Comparison of ENCODE assay signal across 9 mouse cellular contexts in the genomic region with DNA sequence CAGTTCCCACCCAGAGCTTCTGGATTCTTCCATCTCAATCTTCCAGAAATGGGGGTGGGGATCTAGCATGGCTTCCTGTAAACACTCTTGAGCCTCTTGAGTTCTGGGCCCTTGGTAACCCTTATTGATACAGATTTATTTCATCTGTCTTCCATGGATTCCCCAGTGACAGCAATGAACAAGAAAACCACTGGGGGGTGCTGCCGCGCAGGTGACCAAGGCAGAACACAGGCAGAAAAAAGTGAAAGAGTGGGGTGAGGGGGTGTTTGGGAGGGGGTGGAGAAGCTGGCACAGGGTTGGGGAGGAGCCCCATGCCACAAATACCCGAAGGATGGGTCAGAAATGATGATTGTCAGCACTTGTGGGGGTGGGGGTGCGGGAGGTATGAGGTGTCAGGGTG. TPM values are rescaled to one million over a fixed set of nuclear protein-coding genes. Genes with fewer than 3 reads are reported as not detected.
A peak's percentile ranks its signal among the peaks of the same experiment; 100 is the strongest.
DNase-seq lines count a peak whose midpoint lies in the region; ATAC-seq and TF ChIP-seq lines count a peak whose summit lies in the region.
"Had no signal": no experiment of that assay in that cellular context is flagged by ENCODE, and none has a peak within 500 bp of the region (broad histone marks: within the 10 kb centered on the region; RNA-seq: fewer than 3 reads in every experiment).

No protein-coding gene starts in this region.

- H3K27me3 ChIP-seq in hindbrain, embryonic 11.5 days (ENCODE audit: control insufficient read depth, insufficient read depth, low read length): no peaks in the 10 kb centered on the region
- H3K27me3 ChIP-seq in hindbrain, embryonic 14.5 days (ENCODE audit: control insufficient read depth, insufficient read depth, low read length): no peaks in the 10 kb centered on the region
- H3K27me3 ChIP-seq in heart, postnatal 0 days (ENCODE audit: control insufficient read depth, insufficient read depth, low read length): no peaks in the 10 kb centered on the region
- H3K27me3 ChIP-seq: limb, embryonic 15.5 days had no signal

- H3K4me1 ChIP-seq in hindbrain, embryonic 11.5 days (replicated peaks; ENCODE audit: control insufficient read depth, insufficient read depth, low read length): peaks cover 6% of the 10 kb centered on the region; the same call in 1 of the 2 replicates
- H3K4me1 ChIP-seq in hindbrain, embryonic 14.5 days (replicated peaks; ENCODE audit: control insufficient read depth, insufficient read depth, low read length): peaks cover 27% of the 10 kb centered on the region
- H3K4me1 ChIP-seq in heart, postnatal 0 days (ENCODE audit: control insufficient read depth, insufficient read depth): peaks cover 33% of the 10 kb centered on the region

- H3K4me3 ChIP-seq in hindbrain, embryonic 11.5 days (ENCODE audit: low read depth, low read length): no peak overlapping the region
- no peak overlapping the region for H3K4me3 ChIP-seq in hindbrain, embryonic 14.5 days (replicated peaks; ENCODE audit: low read length)
- no peak overlapping the region for H3K4me3 ChIP-seq in heart, postnatal 0 days (ENCODE audit: low read depth, low read length)
- H3K4me3 ChIP-seq: limb, embryonic 15.5 days had no signal

- peak; percentile 77 for TF ChIP-seq CTCF in heart, postnatal 0 days (IDR thresholded peaks at IDR 0.05; ENCODE audit: low read depth)

- H3K36me3 ChIP-seq in hindbrain, embryonic 11.5 days (ENCODE audit: control insufficient read depth, insufficient read depth, low read length): no peaks in the 10 kb centered on the region
- no peaks in the 10 kb centered on the region for H3K36me3 ChIP-seq in hindbrain, embryonic 14.5 days (replicated peaks; ENCODE audit: control insufficient read depth, insufficient read depth)
- no peaks in the 10 kb centered on the region for H3K36me3 ChIP-seq in heart, postnatal 0 days (replicated peaks; ENCODE audit: control insufficient read depth, insufficient read depth, low read length)
- H3K36me3 ChIP-seq: limb, embryonic 15.5 days had no signal

- no peak overlapping the region for H3K4me2 ChIP-seq in hindbrain, embryonic 11.5 days (replicated peaks; ENCODE audit: low read depth, low read length)
- no peak overlapping the region for H3K4me2 ChIP-seq in hindbrain, embryonic 14.5 days (replicated peaks)
- no peak overlapping the region for H3K4me2 ChIP-seq in heart, postnatal 0 days (ENCODE audit: low read depth, low read length)

- no peak for ATAC-seq in hindbrain, embryonic 11.5 days (ENCODE audit: low FRiP score)
- ATAC-seq in hindbrain, embryonic 14.5 days (ENCODE audit: low FRiP score): no peak
- ATAC-seq in CD4-positive, CD25-positive, alpha-beta regulatory T cell, adult 4 months: peak; percentile 33
- ATAC-seq in heart, postnatal 0 days (ENCODE audit: insufficient read depth, low read depth): no peak

- peak overlapping the region; percentile 100 for H3K27ac ChIP-seq in hindbrain, embryonic 11.5 days (ENCODE audit: low read depth, low read length)
- H3K27ac ChIP-seq in hindbrain, embryonic 14.5 days: no peak overlapping the region
- peak overlapping the region; percentile 40; the same call in 1 of the 2 replicates for H3K27ac ChIP-seq in heart, postnatal 0 days (ENCODE audit: low read depth)

- DNase-seq in hindbrain, embryonic 11.5 days (ENCODE audit: low spot score): peak; percentile 62
- no peak for DNase-seq in hindbrain, embryonic 14.5 days (ENCODE audit: low spot score)
- peak; percentile 56 to 70 for DNase-seq in adrenal gland, postnatal 36 days
- DNase-seq in heart, postnatal 0 days (ENCODE audit: low spot score): peak; percentile 51
- peak; percentile 65 for DNase-seq in lung, postnatal 10 days
- peak; percentile 70 for DNase-seq in thymus, postnatal 14 days
- no peak for DNase-seq in urinary bladder, adult 18-20 months (ENCODE audit: low spot score in 2 of 2)

- TF ChIP-seq EP300 in heart, postnatal 0 days (IDR thresholded peaks at IDR 0.05; ENCODE audit: low read depth): no peak

- H3K9ac ChIP-seq in hindbrain, embryonic 11.5 days (ENCODE audit: low read depth, low read length): no peak overlapping the region
- H3K9ac ChIP-seq in hindbrain, embryonic 14.5 days: no peak overlapping the region
- 0 out of 2 replicates have a peak overlapping the region, but pooled peaks have one; percentile 7 for H3K9ac ChIP-seq in heart, postnatal 0 days (replicated peaks; ENCODE audit: low read depth, low read length)
- H3K9ac ChIP-seq: limb, embryonic 15.5 days had no signal

- H3K9me3 ChIP-seq in hindbrain, embryonic 11.5 days (ENCODE audit: control insufficient read depth, low read length): no peaks in the 10 kb centered on the region
- no peaks in the 10 kb centered on the region for H3K9me3 ChIP-seq in hindbrain, embryonic 14.5 days (ENCODE audit: control insufficient read depth, low read length)
- no peaks in the 10 kb centered on the region for H3K9me3 ChIP-seq in heart, postnatal 0 days (replicated peaks; ENCODE audit: control insufficient read depth, low read length)
- H3K9me3 ChIP-seq: limb, embryonic 15.5 days had no signal

- 21% methylated on average over 4 of the region's 4 CpGs for WGBS in hindbrain, embryonic 11.5 days
- WGBS in hindbrain, embryonic 14.5 days: 21% methylated on average over 4 of the region's 4 CpGs
- 10% methylated on average over 4 of the region's 4 CpGs for WGBS in heart, postnatal 0 days

RNA-seq across cellular contexts. Expression of gene Ddr1, which starts 1.4 kb away (rescaled TPM):
- 69.9 and 78.8 TPM in 2 replicates for polyA plus RNA-seq in hindbrain, embryonic 11.5 days (2014; fragmentation: Nextera tagmentation; extraction: Ambion mirVana)
- polyA plus RNA-seq in hindbrain, embryonic 14.5 days (2014; fragmentation: Nextera tagmentation; extraction: Ambion mirVana): 62.7 and 72.5 TPM in 2 replicates
- polyA plus RNA-seq in CD4-positive, CD25-positive, alpha-beta regulatory T cell, adult 4 months (2017; shearing (Covaris generic)): under 1 TPM; 0.65 TPM
- total RNA-seq in adrenal gland, postnatal 36 days (2021): 10 to 100 TPM; 43.4 to 48.8 TPM
- total RNA-seq in heart, postnatal 0 days (2014; rRNA removed; ENCODE audit: low replicate concordance): 105 and 206 TPM in 2 replicates
- 63.9 and 71.8 TPM in 2 replicates for polyA plus RNA-seq in heart, postnatal 0 days (2015; fragmentation: Nextera tagmentation; extraction: Ambion mirVana)

RNA-seq across cellular contexts. Expression of gene Gtf2h4, which starts 32.3 kb away (rescaled TPM):
- 37.8 and 41.4 TPM in 2 replicates for polyA plus RNA-seq in hindbrain, embryonic 11.5 days (2014; fragmentation: Nextera tagmentation; extraction: Ambion mirVana)
- 21.3 and 22.8 TPM in 2 replicates for polyA plus RNA-seq in hindbrain, embryonic 14.5 days (2014; fragmentation: Nextera tagmentation; extraction: Ambion mirVana)
- 10 to 100 TPM; 28.3 to 37.7 TPM for polyA plus RNA-seq in CD4-positive, CD25-positive, alpha-beta regulatory T cell, adult 4 months (2017; shearing (Covaris generic))
- 10 to 100 TPM; 20.2 to 23.3 TPM for total RNA-seq in adrenal gland, postnatal 36 days (2021)
- total RNA-seq in heart, postnatal 0 days (2014; rRNA removed; ENCODE audit: low replicate concordance): 21.0 and 24.2 TPM in 2 replicates
- 18.0 and 21.2 TPM in 2 replicates for polyA plus RNA-seq in heart, postnatal 0 days (2015; fragmentation: Nextera tagmentation; extraction: Ambion mirVana)

RNA-seq across cellular contexts. Expression of gene Vars2, which starts 38.4 kb away (rescaled TPM):
- polyA plus RNA-seq in hindbrain, embryonic 11.5 days (2014; fragmentation: Nextera tagmentation; extraction: Ambion mirVana): 6.9 and 8.7 TPM in 2 replicates
- polyA plus RNA-seq in hindbrain, embryonic 14.5 days (2014; fragmentation: Nextera tagmentation; extraction: Ambion mirVana): 14.8 and 14.9 TPM in 2 replicates
- 10 to 100 TPM; 11.1 to 15.2 TPM for polyA plus RNA-seq in CD4-positive, CD25-positive, alpha-beta regulatory T cell, adult 4 months (2017; shearing (Covaris generic))
- 10 to 100 TPM; 30.8 to 40.0 TPM for total RNA-seq in adrenal gland, postnatal 36 days (2021)
- 25.5 and 59.8 TPM in 2 replicates for total RNA-seq in heart, postnatal 0 days (2014; rRNA removed; ENCODE audit: low replicate concordance)
- polyA plus RNA-seq in heart, postnatal 0 days (2015; fragmentation: Nextera tagmentation; extraction: Ambion mirVana): 9.4 and 9.8 TPM in 2 replicates

Comparison
In these comparisons a context has a peak if more than half of its experiments do, and no peak if none do; other contexts are left out.
1. DNase-seq: peak in hindbrain, embryonic 11.5 days (single experiment), adrenal gland, postnatal 36 days (2 of 2), heart, postnatal 0 days (single experiment), lung, postnatal 10 days (single experiment) and thymus, postnatal 14 days (single experiment); none in hindbrain, embryonic 14.5 days (single experiment) and urinary bladder, adult 18-20 months (0 of 2).
2. RNA of gene Ddr1, which starts 1.4 kb away (polyA plus RNA-seq): 62.7 to 72.5 TPM in hindbrain, embryonic 14.5 days, 63.9 to 71.8 TPM in heart, postnatal 0 days and 69.9 to 78.8 TPM in hindbrain, embryonic 11.5 days; 0.65 TPM in CD4-positive, CD25-positive, alpha-beta regulatory T cell, adult 4 months; every median in the first group is over 10 times any median in the second.